Mouse (Mus musculus) small intestine, adult 2 months (tissue): ENCODE data around the gene Gm28036. TPM values are rescaled to one million over a fixed set of nuclear protein-coding genes. Genes with fewer than 3 reads are reported as not detected.

Experiments
- H3K27ac ChIP-seq: fragments of 200-500 bp; 2 replicates; pipeline ENCODE4 v1.5.1; 2012; ENCODE audit warnings: low read depth, low read length, control low read depth, inconsistent platforms; ENCODE audit not compliant: insufficient read depth
- H3K27me3 ChIP-seq: fragments of 200-500 bp; 2 replicates; pipeline ENCODE4 v1.6.1; 2012; ENCODE audit warnings: mild to moderate bottlenecking, moderate library complexity, low read length, inconsistent platforms; ENCODE audit not compliant: control insufficient read depth, insufficient read depth
- H3K36me3 ChIP-seq: fragments of 200-500 bp; 2 replicates; pipeline ENCODE4 v1.6.1; 2012; ENCODE audit warnings: mild to moderate bottlenecking, low read length, control low read depth, inconsistent platforms; ENCODE audit not compliant: control insufficient read depth, insufficient read depth
- H3K4me1 ChIP-seq: fragments of 200-500 bp; 2 replicates; pipeline ENCODE4 v1.6.1; 2012; ENCODE audit warnings: low read length, inconsistent platforms, mixed read lengths; ENCODE audit not compliant: control insufficient read depth, insufficient read depth, insufficient read length
- H3K4me3 ChIP-seq: fragments of 200-500 bp; 2 replicates; pipeline ENCODE4 v1.5.1; 2012; ENCODE audit warnings: low read depth, mild to moderate bottlenecking, control low read depth, inconsistent platforms, low read length, moderate library complexity
- CTCF ChIP-seq: fragments of 200-500 bp; IDR thresholded peaks from 2 replicates; pipeline ENCODE4 v1.5.1; 2012; ENCODE audit warnings: low read depth, mild to moderate bottlenecking, control low read depth, inconsistent platforms, low read length, moderate library complexity, mixed read lengths; ENCODE audit not compliant: insufficient replicate concordance, insufficient read length; ENCODE audit errors: extremely low read depth
- POLR2A ChIP-seq: fragments of 200-500 bp; IDR thresholded peaks from 2 replicates; pipeline ENCODE4 v1.6.1; 2012; ENCODE audit warnings: low read depth, mild to moderate bottlenecking, control low read depth, inconsistent platforms, low read length, moderate library complexity
- whole genome bisulfite sequencing: fragments of 180-500 bp; shearing (Covaris S2); methylation state at CpG from one replicate; pipeline ENCODE4 v1.1.7; 2018; 5-methylcytosine and 5-hydroxymethylcytosine counted together
- polyA plus RNA-seq: library from polyadenylated mRNA; depleted of rRNA; stranded (reverse); fragments of >200 nt; gene quantifications from 2 replicates; pipeline ENCODE4 v1.2.3, GENCODE M21; 2012

Gene Gm28036
- polyA plus RNA-seq, 1 experiment: 0.42 TPM

- no peak for TF ChIP-seq CTCF
- peak; percentile 46; the same call in 1 of the 2 replicates for TF ChIP-seq POLR2A
- H3K4me1 ChIP-seq: 0 out of 2 replicates have a peak, but pooled peaks cover 2% of the 10 kb centered on the region
- H3K4me3 ChIP-seq: peak within 1 kb of the TSS; percentile 91
- H3K27ac ChIP-seq: peak within 1 kb of the TSS; percentile 80
- H3K36me3 ChIP-seq: no peaks in the 10 kb centered on the region
- no peaks in the 10 kb centered on the region for H3K27me3 ChIP-seq
- WGBS: under 1% methylated on average over 73 of the region's 74 CpGs
These were observed 15.4 kb downstream of the Gm28036 start, which contains the start of the genes Cpne1 and Rbm12 for GRCm38 (mm10) chr2:156111358-156112079. TSS of gene Cpne1 (minus strand) at chr2:156111965. TSS of gene Rbm12 (minus strand) at chr2:156111978.

- WGBS: under 1% methylated on average over 16 of the region's 16 CpGs
- Histone ChIP-seq H3K4me3 (peak overlapping the region; percentile 91), H3K4me1 (0 out of 2 replicates have a peak, but pooled peaks cover 2% of the 10 kb centered on the region), H3K27me3 (no peaks in the 10 kb centered on the region), H3K27ac (peak overlapping the region; percentile 6; the same call in 1 of the 2 replicates), H3K36me3 (peaks cover 2% of the 10 kb centered on the region)
- TF ChIP-seq POLR2A (no peak), CTCF (no peak)
These were observed 16.1 kb downstream of the Gm28036 start for GRCm38 (mm10) chr2:156110627-156111357.

- H3K36me3 ChIP-seq: peaks cover 26% of the 10 kb centered on the region
- WGBS: 69% methylated on average over 5 of the region's 5 CpGs
- TF ChIP-seq CTCF (no peak), POLR2A (no peak)
These were observed 35.0 kb downstream of the Gm28036 start for GRCm38 (mm10) chr2:156091926-156092325.

GRCm38 (mm10) chr2:156089799-156090198, 37.1 kb downstream of the Gm28036 start:
- Histone ChIP-seq H3K4me3 (no peak overlapping the region), H3K27ac (no peak overlapping the region), H3K4me1 (no peaks in the 10 kb centered on the region), H3K36me3 (peaks cover 10% of the 10 kb centered on the region), H3K27me3 (no peaks in the 10 kb centered on the region)
- WGBS: 88% methylated on average over 1 of the region's 1 CpGs
- TF ChIP-seq CTCF (no peak), POLR2A (no peak)

More at GRCm38 (mm10) chr2:156091926-156092325, 35.0 kb downstream of the Gm28036 start:
- Histone ChIP-seq H3K27me3 (no peaks in the 10 kb centered on the region), H3K4me3 (no peak overlapping the region), H3K27ac (no peak overlapping the region), H3K4me1 (no peaks in the 10 kb centered on the region)

- TF ChIP-seq POLR2A (no peak), CTCF (no peak)
- 80% methylated on average over 7 of the region's 7 CpGs for WGBS
- peaks cover 7% of the 10 kb centered on the region for H3K36me3 ChIP-seq
- H3K4me3 ChIP-seq: no peak overlapping the region
- no peaks in the 10 kb centered on the region for H3K4me1 ChIP-seq
- H3K27me3 ChIP-seq: no peaks in the 10 kb centered on the region
- no peak overlapping the region for H3K27ac ChIP-seq
These were observed 39.3 kb downstream of the Gm28036 start for GRCm38 (mm10) chr2:156087391-156088110.

- no peak overlapping the region for H3K27ac ChIP-seq
- WGBS: 83% methylated on average over 3 of the region's 3 CpGs
- TF ChIP-seq POLR2A: no peak
- TF ChIP-seq CTCF: no peak
- no peak overlapping the region for H3K4me3 ChIP-seq
- no peaks in the 10 kb centered on the region for H3K4me1 ChIP-seq
- H3K27me3 ChIP-seq: no peaks in the 10 kb centered on the region
- 0 out of 2 replicates have a peak, but pooled peaks cover under 1% of the 10 kb centered on the region for H3K36me3 ChIP-seq
These were observed 42.4 kb downstream of the Gm28036 start for GRCm38 (mm10) chr2:156084541-156084940.

- Histone ChIP-seq H3K36me3 (peaks cover 36% of the 10 kb centered on the region), H3K27me3 (no peaks in the 10 kb centered on the region), H3K4me1 (no peaks in the 10 kb centered on the region), H3K27ac (no peak overlapping the region), H3K4me3 (no peak overlapping the region)
- WGBS: 85% methylated on average over 7 of the region's 7 CpGs
- TF ChIP-seq CTCF: no peak
- TF ChIP-seq POLR2A: no peak
These were observed 46.5 kb downstream of the Gm28036 start for GRCm38 (mm10) chr2:156080391-156080790.
